Mouse (Mus musculus) liver, embryonic 16.5 days (tissue): ENCODE measurements around the gene Wnt3a. TPM values are rescaled to one million over a fixed set of nuclear protein-coding genes. Genes with fewer than 3 reads are reported as not detected.
"Not testable (repeated sequence)": the region's sequence is repeated elsewhere in the genome, so short reads cannot be mapped to it uniquely, and the experiment has no call there.

Experiments
- ATAC-seq: fragments of 200-750 bp; cut with Nextera tagmentation; 2 replicates; pipeline ENCODE4 v1.8.0; 2017; ENCODE audit warnings: low read depth, mild to moderate bottlenecking, moderate number of reproducible peaks, moderate library complexity
- H3K27ac ChIP-seq: fragments of 300-500 bp; sonication (generic); 2 replicates; pipeline ENCODE4 v1.5.1; 2014; ENCODE audit warnings: mild to moderate bottlenecking, low read length
- H3K27me3 ChIP-seq: fragments of 300-500 bp; sonication (generic); 2 replicates; pipeline ENCODE4 v1.6.1; 2014; ENCODE audit warnings: low read depth, low read length, mixed read lengths; ENCODE audit not compliant: control insufficient read depth, insufficient read depth
- H3K36me3 ChIP-seq: fragments of 300-500 bp; sonication (generic); 2 replicates; pipeline ENCODE4 v1.6.1; 2014; ENCODE audit warnings: mild to moderate bottlenecking; ENCODE audit not compliant: control insufficient read depth, insufficient read depth
- H3K4me1 ChIP-seq: fragments of 300-500 bp; sonication (generic); 2 replicates; pipeline ENCODE4 v1.6.1; 2014; ENCODE audit warnings: low read depth, low read length, mixed read lengths; ENCODE audit not compliant: control insufficient read depth
- H3K4me2 ChIP-seq: fragments of 300-500 bp; sonication (generic); 2 replicates; pipeline ENCODE4 v1.6.1; 2014; ENCODE audit warnings: low read depth, low read length, mixed read lengths
- H3K4me3 ChIP-seq: fragments of 300-500 bp; sonication (generic); 2 replicates; pipeline ENCODE4 v1.5.1; 2014; ENCODE audit warnings: low read depth, mild to moderate bottlenecking, low read length
- H3K9ac ChIP-seq: fragments of 300-500 bp; sonication (generic); 2 replicates; pipeline ENCODE4 v1.6.1; 2014; ENCODE audit warnings: low read depth, low read length
- H3K9me3 ChIP-seq: fragments of 300-500 bp; sonication (generic); replicated peaks from 2 replicates; pipeline ENCODE4 v1.6.1; 2016; ENCODE audit warnings: low read length; ENCODE audit not compliant: control insufficient read depth
- WGBS: fragments of 180-500 bp; shearing (Covaris S2); extraction: QIAGEN DNeasy Blood & Tissue Kit; methylation state at CpG from one replicate; pipeline ENCODE4 v1.1.7; 2014; ENCODE audit not compliant: insufficient replicate concordance; 5-methylcytosine and 5-hydroxymethylcytosine counted together
- polyA plus RNA-seq: library from polyadenylated mRNA; unstranded; fragments of >200 nt; fragmentation: Nextera tagmentation; extraction: Ambion mirVana; gene quantifications from 2 replicates; pipeline ENCODE4 v1.2.1, GENCODE M21; 2015

The Wnt3a gene
- polyA plus RNA-seq, 1 experiment from 2014 or later = not detected

- Histone ChIP-seq H3K9ac (no peak overlapping the region), H3K27ac (no peak overlapping the region), H3K36me3 (no peaks in the 10 kb centered on the region), H3K9me3 (no peaks in the 10 kb centered on the region), H3K4me3 (no peak overlapping the region), H3K27me3 (peaks cover 75% of the 10 kb centered on the region), H3K4me1 (no peaks in the 10 kb centered on the region; the same call in none of the 2 replicates), H3K4me2 (no peak overlapping the region)
- WGBS = 20% methylated on average over 5 of the region's 10 CpGs
- ATAC-seq = no peak
Measured at GRCm38 (mm10) chr11:59302700-59303569, 12.4 kb upstream of the Wnt3a start.

- 39% methylated on average over 2 of the region's 2 CpGs for WGBS
- not testable (repeated sequence) for H3K9me3 ChIP-seq, ATAC-seq
Measured at GRCm38 (mm10) chr11:59301053-59301452, 10.5 kb upstream of the Wnt3a start.

GRCm38 (mm10) chr11:59300185-59300584 lies 9.6 kb upstream of the Wnt3a start:
- Histone ChIP-seq H3K4me3 (no peak overlapping the region), H3K4me1 (no peaks in the 10 kb centered on the region), H3K36me3 (no peaks in the 10 kb centered on the region), H3K4me2 (no peak overlapping the region), H3K27ac (no peak overlapping the region), H3K9me3 (no peaks in the 10 kb centered on the region), H3K9ac (no peak overlapping the region), H3K27me3 (peaks cover 64% of the 10 kb centered on the region)
- ATAC-seq = no peak
- WGBS = 15% methylated on average over 3 of the region's 3 CpGs

More at GRCm38 (mm10) chr11:59301053-59301452, 10.5 kb upstream of the Wnt3a start:
- H3K4me2 ChIP-seq, H3K9ac ChIP-seq, H3K36me3 ChIP-seq, H3K27ac ChIP-seq, H3K4me1 ChIP-seq, H3K4me3 ChIP-seq: not testable (repeated sequence)
- peaks cover 69% of the 10 kb centered on the region for H3K27me3 ChIP-seq

GRCm38 (mm10) chr11:59297941-59298340 lies 7.4 kb upstream of the Wnt3a start:
- Histone ChIP-seq H3K36me3 (no peaks in the 10 kb centered on the region), H3K27ac (no peak overlapping the region), H3K9ac (no peak overlapping the region), H3K27me3 (peaks cover 62% of the 10 kb centered on the region), H3K4me3 (no peak overlapping the region), H3K9me3 (no peaks in the 10 kb centered on the region), H3K4me2 (no peak overlapping the region), H3K4me1 (no peaks in the 10 kb centered on the region)
- ATAC-seq = no peak
- 17% methylated on average over 7 of the region's 7 CpGs for WGBS

- 21% methylated on average over 7 of the region's 7 CpGs for WGBS
- ATAC-seq = no peak
- peaks cover 78% of the 10 kb centered on the region for H3K27me3 ChIP-seq
Measured at GRCm38 (mm10) chr11:59293616-59294015, 3.1 kb upstream of the Wnt3a start.

GRCm38 (mm10) chr11:59289706-59290105 lies 846 bp downstream of the Wnt3a start:
- H3K9me3 ChIP-seq = no peaks in the 10 kb centered on the region
- no peaks in the 10 kb centered on the region for H3K4me1 ChIP-seq
- H3K27ac ChIP-seq = no peak overlapping the region
- H3K9ac ChIP-seq = no peak overlapping the region
- peaks cover 86% of the 10 kb centered on the region for H3K27me3 ChIP-seq
- no peak for ATAC-seq
- WGBS = under 1% methylated on average over 25 of the region's 25 CpGs
- no peaks in the 10 kb centered on the region for H3K36me3 ChIP-seq
- H3K4me2 ChIP-seq = no peak overlapping the region
- H3K4me3 ChIP-seq = no peak overlapping the region

More at GRCm38 (mm10) chr11:59293616-59294015, 3.1 kb upstream of the Wnt3a start:
- Histone ChIP-seq H3K9me3 (no peaks in the 10 kb centered on the region), H3K9ac (no peak overlapping the region), H3K4me2 (no peak overlapping the region), H3K4me1 (no peaks in the 10 kb centered on the region), H3K4me3 (no peak overlapping the region), H3K27ac (no peak overlapping the region), H3K36me3 (no peaks in the 10 kb centered on the region)

- no peaks in the 10 kb centered on the region for H3K4me1 ChIP-seq
- H3K4me3 ChIP-seq = no peak overlapping the region
- WGBS = 32% methylated on average over 14 of the region's 14 CpGs
- ATAC-seq = no peak
- H3K9me3 ChIP-seq = no peaks in the 10 kb centered on the region
- no peak overlapping the region for H3K4me2 ChIP-seq
- no peaks in the 10 kb centered on the region for H3K36me3 ChIP-seq
- H3K27me3 ChIP-seq = peaks cover 69% of the 10 kb centered on the region
- H3K27ac ChIP-seq = no peak overlapping the region
- no peak overlapping the region for H3K9ac ChIP-seq
Measured at GRCm38 (mm10) chr11:59284146-59284545, 6.4 kb downstream of the Wnt3a start.

- no peak overlapping the region for H3K4me3 ChIP-seq
- 63% methylated on average over 10 of the region's 10 CpGs for WGBS
- no peak overlapping the region for H3K9ac ChIP-seq
- ATAC-seq = no peak
- H3K4me1 ChIP-seq = no peaks in the 10 kb centered on the region
- H3K27me3 ChIP-seq = peaks cover 59% of the 10 kb centered on the region
- H3K36me3 ChIP-seq = no peaks in the 10 kb centered on the region
- H3K9me3 ChIP-seq = no peaks in the 10 kb centered on the region
- no peak overlapping the region for H3K27ac ChIP-seq
- no peak overlapping the region for H3K4me2 ChIP-seq
Measured at GRCm38 (mm10) chr11:59282933-59283332, 7.6 kb downstream of the Wnt3a start.

GRCm38 (mm10) chr11:59282111-59282510 lies 8.4 kb downstream of the Wnt3a start:
- ATAC-seq = no peak
- 58% methylated on average over 5 of the region's 5 CpGs for WGBS
- H3K27ac ChIP-seq = no peak overlapping the region
- H3K36me3 ChIP-seq = no peaks in the 10 kb centered on the region
- no peaks in the 10 kb centered on the region for H3K9me3 ChIP-seq
- H3K4me3 ChIP-seq = no peak overlapping the region
- H3K27me3 ChIP-seq = peaks cover 51% of the 10 kb centered on the region
- no peaks in the 10 kb centered on the region for H3K4me1 ChIP-seq
- no peak overlapping the region for H3K9ac ChIP-seq
- H3K4me2 ChIP-seq = no peak overlapping the region
